Mouse (Mus musculus): Measurements from ENCODE around the gene Slc7a14. TPM values are rescaled to one million over a fixed set of nuclear protein-coding genes. Genes with fewer than 3 reads are reported as not detected.

The Slc7a14 gene
- polyA plus RNA-seq, 1 experiment from 2014 or later, result 0.17 TPM

DNA sequence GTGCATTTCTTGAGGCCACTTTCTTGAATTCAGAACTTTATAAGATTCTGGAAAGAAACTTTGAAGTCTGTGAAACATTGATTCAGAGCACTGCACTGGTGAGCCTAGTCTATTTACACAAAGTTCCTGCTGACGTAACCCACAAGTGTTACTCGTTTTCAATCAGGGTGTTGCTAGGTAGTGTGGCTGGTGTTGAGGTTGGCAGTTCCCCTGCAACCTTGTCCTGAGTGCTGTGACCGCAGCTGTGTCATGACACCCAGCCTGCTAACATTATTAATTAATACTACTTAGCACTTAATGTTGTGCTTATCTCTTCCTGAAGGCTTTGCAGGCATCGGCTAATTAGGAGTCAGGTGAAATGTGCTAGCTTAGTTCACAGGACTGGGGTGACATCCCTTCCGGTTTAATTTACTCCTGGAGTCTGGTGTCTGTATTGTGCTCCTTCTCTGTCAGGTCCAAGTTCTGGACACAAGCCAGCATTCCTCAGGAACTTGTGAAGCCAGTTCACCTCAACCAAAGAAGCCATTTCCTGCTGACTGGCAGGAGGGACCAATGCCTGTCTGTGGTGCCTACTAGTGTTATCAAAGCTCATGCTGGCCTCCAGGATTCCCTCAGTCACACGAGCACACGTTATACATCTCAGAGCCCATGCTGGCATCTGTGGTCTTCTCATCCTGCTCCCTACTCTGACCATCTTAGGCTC lies 50.5 kb downstream of the Slc7a14 start:
- ATAC-seq (ENCODE audit: insufficient number of reproducible peaks, insufficient read depth, low FRiP score, low TSS enrichment), result no peak
- 67% methylated on average over 7 of the region's 7 CpGs for WGBS

DNA sequence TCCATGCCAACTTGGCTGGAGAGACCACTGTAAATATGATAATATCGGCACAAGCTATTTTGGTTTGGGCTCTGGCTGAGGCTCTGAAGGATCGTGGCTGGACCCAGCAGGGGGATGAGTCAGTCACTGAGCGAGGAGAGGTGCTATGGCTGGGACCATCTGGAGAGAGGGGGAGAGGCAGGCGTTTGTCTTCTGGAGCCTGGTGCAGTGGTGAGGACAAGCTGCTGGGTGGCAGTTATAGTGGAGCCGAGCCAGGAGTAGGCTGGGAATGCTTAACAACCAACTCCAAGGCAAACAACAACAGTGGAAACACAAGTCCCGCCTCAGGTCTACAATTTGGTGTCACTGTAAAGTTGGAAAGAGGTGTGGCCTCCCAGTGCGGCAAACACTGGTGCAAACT lies 55.8 kb downstream of the Slc7a14 start:
- H3K9me3 ChIP-seq, result no peaks in the 10 kb centered on the region
- no peaks in the 10 kb centered on the region for H3K27me3 ChIP-seq
- no peak overlapping the region for H3K4me3 ChIP-seq
- no peak overlapping the region for H3K9ac ChIP-seq
- H3K36me3 ChIP-seq, result no peaks in the 10 kb centered on the region
- H3K4me2 ChIP-seq (replicated peaks), result no peak overlapping the region
- no peak overlapping the region for H3K27ac ChIP-seq
- H3K4me1 ChIP-seq, result no peaks in the 10 kb centered on the region
- WGBS, result 80% methylated on average over 7 of the region's 7 CpGs
- ATAC-seq (ENCODE audit: insufficient number of reproducible peaks, insufficient read depth, low FRiP score, low TSS enrichment), result no peak

More for the DNA sequence above, 50.5 kb downstream of the Slc7a14 start:
- no peaks in the 10 kb centered on the region for H3K27me3 ChIP-seq
- H3K9ac ChIP-seq, result no peak overlapping the region
- no peak overlapping the region for H3K4me2 ChIP-seq (replicated peaks)
- peak overlapping the region; percentile 67; the same call in 1 of the 2 replicates for H3K27ac ChIP-seq
- no peak overlapping the region for H3K4me3 ChIP-seq
- H3K36me3 ChIP-seq, result no peaks in the 10 kb centered on the region
- peaks cover 16% of the 10 kb centered on the region for H3K4me1 ChIP-seq
- no peaks in the 10 kb centered on the region for H3K9me3 ChIP-seq

GRCm38 (mm10) chr3:31253862-31254261 lies 56.3 kb downstream of the Slc7a14 start:
- 90% methylated on average over 9 of the region's 9 CpGs for WGBS
- no peak overlapping the region for H3K9ac ChIP-seq
- H3K27ac ChIP-seq, result no peak overlapping the region
- H3K36me3 ChIP-seq, result no peaks in the 10 kb centered on the region
- no peaks in the 10 kb centered on the region for H3K27me3 ChIP-seq
- no peak overlapping the region for H3K4me2 ChIP-seq (replicated peaks)
- no peak overlapping the region for H3K4me3 ChIP-seq
- no peaks in the 10 kb centered on the region for H3K9me3 ChIP-seq
- no peak for ATAC-seq (ENCODE audit: insufficient number of reproducible peaks, insufficient read depth, low FRiP score, low TSS enrichment)
- no peaks in the 10 kb centered on the region for H3K4me1 ChIP-seq

- no peaks in the 10 kb centered on the region for H3K36me3 ChIP-seq
- H3K4me2 ChIP-seq (replicated peaks), result no peak overlapping the region
- ATAC-seq (ENCODE audit: insufficient number of reproducible peaks, insufficient read depth, low FRiP score, low TSS enrichment), result no peak
- no peak overlapping the region for H3K27ac ChIP-seq
- H3K27me3 ChIP-seq, result no peaks in the 10 kb centered on the region
- H3K9me3 ChIP-seq, result no peaks in the 10 kb centered on the region
- no peak overlapping the region for H3K9ac ChIP-seq
- H3K4me1 ChIP-seq, result no peaks in the 10 kb centered on the region
- H3K4me3 ChIP-seq, result no peak overlapping the region
- WGBS, result 65% methylated on average over 3 of the region's 3 CpGs
Measured at GRCm38 (mm10) chr3:31252566-31252965, 57.6 kb downstream of the Slc7a14 start.

DNA sequence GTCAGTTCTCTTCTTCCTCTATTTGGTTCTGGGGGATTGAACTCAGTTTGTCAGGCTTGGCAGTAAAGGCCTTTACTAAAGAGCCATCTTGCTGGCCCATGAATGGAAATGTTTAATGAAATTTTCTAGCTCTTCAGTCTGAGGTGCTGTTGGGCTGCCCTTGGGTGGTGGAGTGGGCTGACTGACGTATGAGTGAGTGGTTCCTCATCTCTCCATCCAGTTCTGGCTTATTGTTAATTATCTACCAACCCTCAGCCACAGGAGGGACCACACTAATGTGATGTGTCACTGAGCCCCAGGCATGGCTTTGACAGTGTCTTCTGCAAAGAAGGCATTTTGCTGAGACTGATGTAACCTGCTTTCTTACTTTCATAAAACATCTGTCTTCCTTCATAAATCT lies 66.7 kb downstream of the Slc7a14 start:
- Histone ChIP-seq H3K27me3 (peaks cover 2% of the 10 kb centered on the region; the same call in 1 of the 2 replicates), H3K4me3 (no peak overlapping the region), H3K27ac (no peak overlapping the region), H3K4me2 (replicated peaks) (no peak overlapping the region), H3K36me3 (no peaks in the 10 kb centered on the region), H3K9ac (no peak overlapping the region), H3K9me3 (no peaks in the 10 kb centered on the region), H3K4me1 (no peaks in the 10 kb centered on the region)
- 73% methylated on average over 1 of the region's 1 CpGs for WGBS
- ATAC-seq (ENCODE audit: insufficient number of reproducible peaks, insufficient read depth, low FRiP score, low TSS enrichment), result no peak

DNA sequence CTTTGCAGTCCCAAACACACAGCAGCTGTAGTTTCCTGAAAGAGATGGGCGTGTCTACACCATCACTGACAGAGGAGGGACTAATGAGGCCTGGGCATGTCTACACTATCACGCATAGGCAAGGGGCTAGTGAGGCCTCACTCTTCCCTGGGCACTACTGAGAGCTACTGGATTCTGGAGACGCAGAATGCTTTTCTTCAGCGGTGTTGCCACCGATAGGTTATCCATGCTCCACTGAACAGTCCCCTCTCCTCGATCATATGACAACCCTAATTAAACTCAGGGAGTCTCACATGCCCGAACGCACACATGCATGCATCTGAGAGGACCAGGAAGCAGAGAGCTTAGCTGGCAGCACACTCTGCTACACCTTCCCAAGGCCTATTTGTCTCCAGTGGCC lies 69.3 kb downstream of the Slc7a14 start:
- Histone ChIP-seq H3K4me1 (no peaks in the 10 kb centered on the region), H3K27me3 (peaks cover 4% of the 10 kb centered on the region; the same call in 1 of the 2 replicates), H3K4me3 (no peak overlapping the region), H3K27ac (no peak overlapping the region), H3K9ac (no peak overlapping the region), H3K9me3 (no peaks in the 10 kb centered on the region), H3K36me3 (no peaks in the 10 kb centered on the region), H3K4me2 (replicated peaks) (no peak overlapping the region)
- WGBS, result 80% methylated on average over 8 of the region's 8 CpGs
- ATAC-seq (ENCODE audit: insufficient number of reproducible peaks, insufficient read depth, low FRiP score, low TSS enrichment), result no peak

GRCm38 (mm10) chr3:31239645-31240044 lies 70.5 kb downstream of the Slc7a14 start:
- no peak overlapping the region for H3K27ac ChIP-seq
- no peak overlapping the region for H3K4me2 ChIP-seq (replicated peaks)
- WGBS, result 85% methylated on average over 3 of the region's 3 CpGs
- H3K4me1 ChIP-seq, result peaks cover 6% of the 10 kb centered on the region
- H3K27me3 ChIP-seq, result peaks cover 4% of the 10 kb centered on the region; the same call in 1 of the 2 replicates
- no peak overlapping the region for H3K9ac ChIP-seq
- H3K9me3 ChIP-seq, result no peaks in the 10 kb centered on the region
- no peak overlapping the region for H3K4me3 ChIP-seq
- ATAC-seq (ENCODE audit: insufficient number of reproducible peaks, insufficient read depth, low FRiP score, low TSS enrichment), result no peak
- no peaks in the 10 kb centered on the region for H3K36me3 ChIP-seq

DNA sequence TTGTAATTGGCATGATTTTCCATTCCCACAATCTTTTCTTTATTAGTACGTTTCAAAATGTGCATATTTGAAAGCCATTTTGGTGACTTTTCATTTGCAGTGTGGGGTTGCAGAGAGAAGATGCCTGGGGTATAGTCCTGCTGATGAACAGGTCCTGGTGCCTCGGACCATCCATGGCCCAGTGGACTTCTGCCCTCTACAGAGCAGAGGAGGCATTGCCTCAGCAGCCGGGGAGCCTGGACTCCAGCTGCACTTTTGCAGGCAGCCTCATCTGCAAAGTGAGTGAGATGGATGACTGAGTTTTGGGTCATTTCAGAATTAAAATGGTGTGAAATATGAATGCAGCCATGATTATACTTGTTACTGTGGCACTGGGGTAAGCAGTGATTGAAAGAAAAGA lies 72.2 kb downstream of the Slc7a14 start:
- WGBS, result 34% methylated on average over 3 of the region's 3 CpGs
- Histone ChIP-seq H3K9ac (no peak overlapping the region), H3K27me3 (peaks cover 4% of the 10 kb centered on the region; the same call in 1 of the 2 replicates), H3K4me1 (peaks cover 20% of the 10 kb centered on the region), H3K4me2 (replicated peaks) (no peak overlapping the region), H3K27ac (no peak overlapping the region), H3K4me3 (no peak overlapping the region), H3K9me3 (no peaks in the 10 kb centered on the region), H3K36me3 (no peaks in the 10 kb centered on the region)
- ATAC-seq (ENCODE audit: insufficient number of reproducible peaks, insufficient read depth, low FRiP score, low TSS enrichment), result no peak

DNA sequence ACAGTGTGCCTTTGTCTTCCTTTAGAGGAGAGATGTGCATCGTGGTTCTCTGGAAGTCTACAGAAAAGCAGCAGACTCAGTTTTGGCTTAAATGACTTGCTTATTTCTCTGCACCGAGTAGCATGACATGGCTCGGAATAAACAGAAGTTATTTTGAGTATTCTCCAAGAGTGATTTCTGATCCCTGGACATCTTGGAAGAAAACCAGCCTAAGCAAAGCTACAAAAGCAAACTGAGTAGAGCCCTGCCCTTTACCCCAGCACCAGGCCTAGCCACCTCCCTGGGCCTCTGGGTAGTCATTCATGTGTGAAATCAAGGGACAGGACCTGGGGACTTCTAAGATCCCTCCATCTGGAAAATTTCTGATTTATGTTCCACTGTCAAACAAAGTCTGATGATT lies 74.0 kb downstream of the Slc7a14 start:
- Histone ChIP-seq H3K27me3 (peaks cover 4% of the 10 kb centered on the region; the same call in 1 of the 2 replicates), H3K4me1 (peaks cover 20% of the 10 kb centered on the region), H3K9me3 (no peaks in the 10 kb centered on the region), H3K9ac (no peak overlapping the region), H3K27ac (no peak overlapping the region), H3K4me2 (replicated peaks) (no peak overlapping the region), H3K4me3 (no peak overlapping the region), H3K36me3 (no peaks in the 10 kb centered on the region)
- ATAC-seq (ENCODE audit: insufficient number of reproducible peaks, insufficient read depth, low FRiP score, low TSS enrichment), result no peak
- WGBS, result 80% methylated on average over 3 of the region's 3 CpGs

DNA sequence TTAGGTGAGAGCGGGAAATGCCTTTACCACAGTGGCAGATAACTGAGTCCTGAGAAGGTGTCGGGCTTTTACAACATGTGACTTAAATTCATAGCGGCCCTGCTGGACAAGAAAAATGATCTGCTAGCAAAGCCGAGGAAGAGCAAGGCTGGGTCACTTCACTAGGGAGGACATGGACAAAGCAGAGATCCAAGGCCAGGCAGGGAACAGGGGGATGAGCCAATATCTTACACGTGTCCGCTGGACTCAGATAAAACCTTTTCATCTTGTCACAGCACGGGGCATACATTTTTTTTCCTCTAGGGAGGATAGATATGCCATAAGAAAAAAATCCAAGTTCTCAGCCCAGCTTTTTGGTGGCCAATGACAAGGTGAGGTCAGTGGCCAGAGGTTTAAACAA lies 75.8 kb downstream of the Slc7a14 start:
- peak overlapping the region; percentile 36; the same call in 1 of the 2 replicates for H3K27ac ChIP-seq
- H3K4me1 ChIP-seq, result peaks cover 20% of the 10 kb centered on the region
- WGBS, result 68% methylated on average over 7 of the region's 7 CpGs
- no peak overlapping the region for H3K9ac ChIP-seq
- no peaks in the 10 kb centered on the region for H3K36me3 ChIP-seq
- peaks cover 4% of the 10 kb centered on the region; the same call in 1 of the 2 replicates for H3K27me3 ChIP-seq
- no peak overlapping the region for H3K4me2 ChIP-seq (replicated peaks)
- H3K9me3 ChIP-seq, result no peaks in the 10 kb centered on the region
- H3K4me3 ChIP-seq, result no peak overlapping the region
- ATAC-seq (ENCODE audit: insufficient number of reproducible peaks, insufficient read depth, low FRiP score, low TSS enrichment), result no peak

DNA sequence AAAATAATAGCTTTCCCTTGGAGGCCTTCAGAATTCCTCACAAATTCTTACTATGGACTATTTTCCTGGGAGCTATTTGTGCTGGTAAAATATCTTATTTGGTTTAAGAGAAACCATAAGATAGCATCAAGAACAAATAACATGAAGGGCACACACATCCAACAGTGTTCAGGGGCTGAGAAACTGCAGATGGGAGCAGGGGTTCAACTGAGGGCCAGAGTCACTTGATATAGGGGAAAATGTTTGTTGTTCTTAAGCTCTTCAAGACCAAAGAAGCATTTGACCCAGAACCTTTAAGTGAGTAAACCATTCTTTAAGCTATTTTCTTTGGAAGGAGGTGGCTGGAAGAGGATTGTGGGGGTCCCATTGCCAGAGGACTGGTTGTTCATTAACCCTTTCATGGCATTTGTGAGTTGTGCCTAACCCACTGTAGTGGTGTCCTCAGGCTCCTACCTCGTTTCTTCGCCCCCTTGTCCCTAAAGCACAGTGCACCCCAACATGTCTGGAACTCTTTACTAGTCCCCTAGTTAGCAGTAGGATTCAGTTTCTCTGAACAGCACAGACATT lies 76.3 kb downstream of the Slc7a14 start:
- WGBS, result 57% methylated on average over 2 of the region's 2 CpGs
- H3K27ac ChIP-seq, result peak overlapping the region; percentile 36; the same call in 1 of the 2 replicates
- peaks cover 20% of the 10 kb centered on the region for H3K4me1 ChIP-seq
- no peak overlapping the region for H3K4me3 ChIP-seq
- no peak; the same call in 1 of the 2 replicates for ATAC-seq (ENCODE audit: insufficient number of reproducible peaks, insufficient read depth, low FRiP score, low TSS enrichment)
- peaks cover 4% of the 10 kb centered on the region; the same call in 1 of the 2 replicates for H3K27me3 ChIP-seq
- H3K36me3 ChIP-seq, result no peaks in the 10 kb centered on the region
- H3K9me3 ChIP-seq, result no peaks in the 10 kb centered on the region
- H3K9ac ChIP-seq, result no peak overlapping the region
- no peak overlapping the region for H3K4me2 ChIP-seq (replicated peaks)

DNA sequence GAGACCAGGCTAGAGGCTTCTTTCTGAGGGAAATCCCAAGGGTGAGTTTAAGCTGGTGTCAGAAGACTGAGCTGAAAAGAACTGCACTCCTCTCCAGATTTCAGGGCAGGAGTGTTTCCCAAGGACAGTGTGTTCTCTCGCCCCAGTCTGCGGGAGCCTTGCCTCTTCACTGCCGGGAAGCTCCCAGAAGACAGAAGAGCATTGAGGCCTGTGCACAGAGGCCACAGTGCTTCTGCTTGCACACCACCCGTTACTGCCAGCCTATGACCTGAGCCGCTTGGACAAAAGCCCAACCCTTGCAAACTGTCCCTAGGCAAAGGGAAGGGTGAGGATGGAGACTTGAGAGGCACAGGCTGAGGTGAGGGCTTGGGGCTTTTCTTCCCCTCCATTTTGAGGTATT lies 80.9 kb downstream of the Slc7a14 start:
- Histone ChIP-seq H3K9me3 (no peaks in the 10 kb centered on the region), H3K27ac (no peak overlapping the region), H3K36me3 (no peaks in the 10 kb centered on the region), H3K4me2 (replicated peaks) (no peak overlapping the region), H3K27me3 (no peaks in the 10 kb centered on the region), H3K4me3 (no peak overlapping the region), H3K4me1 (peaks cover 10% of the 10 kb centered on the region), H3K9ac (no peak overlapping the region)
- no peak for ATAC-seq (ENCODE audit: insufficient number of reproducible peaks, insufficient read depth, low FRiP score, low TSS enrichment)
- WGBS, result 73% methylated on average over 5 of the region's 5 CpGs

Data from embryonic facial prominence, embryonic 12.5 days (tissue).